ENCODE assay signal across 8 mouse cellular contexts in the genomic region with DNA sequence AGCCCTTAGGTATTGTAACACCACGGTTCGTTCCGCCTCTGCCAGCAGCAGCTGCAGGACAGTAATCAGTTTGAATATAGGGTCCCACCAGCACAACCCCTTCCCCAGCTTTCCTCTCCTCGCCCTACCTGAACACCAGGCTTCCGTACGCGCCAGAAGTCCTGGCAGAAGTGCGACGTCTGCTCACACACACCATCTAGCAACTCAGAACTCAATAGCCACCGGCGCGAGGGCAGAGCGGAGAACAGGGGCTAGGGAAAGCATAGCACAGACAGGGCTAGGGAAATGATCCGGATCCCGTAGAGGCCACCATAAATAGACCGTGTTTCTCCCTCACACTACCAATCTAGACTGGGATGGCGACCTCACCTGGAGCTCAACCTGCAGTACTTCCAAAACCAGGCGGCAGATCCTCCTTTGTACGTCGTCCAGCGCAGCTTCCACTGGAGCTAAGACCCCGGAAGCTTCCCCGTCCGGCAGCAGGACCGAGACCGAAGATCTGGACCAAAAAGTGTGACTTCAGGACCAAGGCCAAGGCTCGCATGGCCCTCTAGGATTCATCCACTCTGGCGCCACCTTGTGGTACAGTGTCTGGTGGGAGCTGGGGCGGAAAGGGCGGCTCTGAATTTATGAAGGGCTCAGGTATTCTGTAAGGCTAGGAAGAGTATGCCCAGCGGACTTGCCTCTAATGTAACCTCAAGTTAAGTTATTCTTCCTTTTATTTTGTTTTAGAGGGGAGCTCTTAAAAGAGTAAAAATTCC. TPM values are rescaled to one million over a fixed set of nuclear protein-coding genes. Genes with fewer than 3 reads are reported as not detected.
A peak's percentile ranks its signal among the peaks of the same experiment; 100 is the strongest.
DNase-seq lines count a peak whose midpoint lies in the region; ATAC-seq and TF ChIP-seq lines count a peak whose summit lies in the region.

No protein-coding gene starts in this region.

- peak overlapping the region; percentile 69 for H3K9ac ChIP-seq in hindbrain, embryonic 13.5 days

- peak overlapping the region; percentile 69 for H3K4me3 ChIP-seq in cerebellum, adult 2 months (replicated peaks; ENCODE audit: insufficient read depth, low read depth, low read length)
- H3K4me3 ChIP-seq in hindbrain, embryonic 13.5 days = peak overlapping the region; percentile 55

- H3K27me3 ChIP-seq in cerebellum, adult 2 months (ENCODE audit: control insufficient read depth, insufficient read depth, low read length) = no peaks in the 10 kb centered on the region
- peaks cover 26% of the 10 kb centered on the region for H3K27me3 ChIP-seq in hindbrain, embryonic 13.5 days

- no peak overlapping the region for H3K27ac ChIP-seq in cerebellum, adult 2 months (ENCODE audit: insufficient read depth, low read length)
- H3K27ac ChIP-seq in hindbrain, embryonic 13.5 days = no peak overlapping the region

- no peaks in the 10 kb centered on the region for H3K9me3 ChIP-seq in hindbrain, embryonic 13.5 days

- DNase-seq in Muller cell, postnatal 12 days (ENCODE audit: inconsistent ontology term) = peak; percentile 80
- DNase-seq in cerebellum, adult 2 months = peak; percentile 85 to 90
- peak; percentile 94 for DNase-seq in forelimb bud, embryonic 11.5 days (ENCODE audit: low read depth, low spot score)
- DNase-seq in layer of hippocampus, postnatal 14 days (ENCODE audit: low spot score in 2 of 2) = peak; percentile 78 to 81
- peak; percentile 80 for DNase-seq in retina, postnatal 7 days (ENCODE audit: low read depth, low spot score)
- DNase-seq in urinary bladder, postnatal 10 days (ENCODE audit: low spot score) = peak; percentile 86

- no peak for TF ChIP-seq POLR2A in cerebellum, adult 2 months (IDR thresholded peaks at IDR 0.05; ENCODE audit: borderline replicate concordance, insufficient read depth, low read length)

- no peak for ATAC-seq in hindbrain, embryonic 13.5 days (ENCODE audit: low FRiP score)
- ATAC-seq in megakaryocyte, adult 5-6 weeks (ENCODE audit: poor library complexity, severe bottlenecking) = peak; percentile 53

- peak; percentile 81 for TF ChIP-seq CTCF in cerebellum, adult 2 months (IDR thresholded peaks at IDR 0.05; ENCODE audit: borderline replicate concordance, insufficient read depth, low read depth, low read length)

- peak overlapping the region; percentile 82 for H3K4me2 ChIP-seq in hindbrain, embryonic 13.5 days

- peaks cover 31% of the 10 kb centered on the region for H3K4me1 ChIP-seq in cerebellum, adult 2 months (ENCODE audit: control insufficient read depth, insufficient read depth, low read length)
- H3K4me1 ChIP-seq in hindbrain, embryonic 13.5 days (replicated peaks) = peaks cover 48% of the 10 kb centered on the region

- 8% methylated on average over 31 of the region's 31 CpGs for WGBS in cerebellum, adult 2 months
- WGBS in hindbrain, embryonic 13.5 days = 7% methylated on average over 31 of the region's 31 CpGs

- peaks cover 3% of the 10 kb centered on the region for H3K36me3 ChIP-seq in hindbrain, embryonic 13.5 days

RNA-seq across cellular contexts. Expression of gene 4931428F04Rik, which starts 1.1 kb away (rescaled TPM):
- 25.1 and 27.4 TPM in 2 replicates for polyA plus RNA-seq in cerebellum, adult 2 months (2012; rRNA removed)
- polyA plus RNA-seq in hindbrain, embryonic 13.5 days (2015; fragmentation: Nextera tagmentation; extraction: Ambion mirVana) = 114 and 119 TPM in 2 replicates
- 10 to 100 TPM; 32.4 to 33.1 TPM for total RNA-seq in layer of hippocampus, postnatal 14 days (2021)
- total RNA-seq in megakaryocyte, adult 5-6 weeks (2015) = 0.14 and 1.1 TPM in 2 replicates
- total RNA-seq in megakaryocyte, adult 5-6 weeks (2017) = 0.18 and 0.94 TPM in 2 replicates

RNA-seq across cellular contexts. Expression of gene Exoc3l, which starts 5.2 kb away (rescaled TPM):
- 17.0 and 20.0 TPM in 2 replicates for polyA plus RNA-seq in cerebellum, adult 2 months (2012; rRNA removed)
- 14.3 and 14.6 TPM in 2 replicates for polyA plus RNA-seq in hindbrain, embryonic 13.5 days (2015; fragmentation: Nextera tagmentation; extraction: Ambion mirVana)
- 1 to 10 TPM; 2.1 to 2.3 TPM for total RNA-seq in layer of hippocampus, postnatal 14 days (2021)
- 0.09 and 0.25 TPM in 2 replicates for total RNA-seq in megakaryocyte, adult 5-6 weeks (2015)
- 0.26 TPM in 1 of 2 replicates, not detected in the other for total RNA-seq in megakaryocyte, adult 5-6 weeks (2017)

RNA-seq across cellular contexts. Expression of gene E2f4, which starts 6.7 kb away (rescaled TPM):
- 81.6 and 91.5 TPM in 2 replicates for polyA plus RNA-seq in cerebellum, adult 2 months (2012; rRNA removed)
- 45.6 and 47.0 TPM in 2 replicates for polyA plus RNA-seq in hindbrain, embryonic 13.5 days (2015; fragmentation: Nextera tagmentation; extraction: Ambion mirVana)
- 10 to 100 TPM; 28.8 to 33.6 TPM for total RNA-seq in layer of hippocampus, postnatal 14 days (2021)
- 75.8 and 76.8 TPM in 2 replicates for total RNA-seq in megakaryocyte, adult 5-6 weeks (2015)
- 26.9 and 33.7 TPM in 2 replicates for total RNA-seq in megakaryocyte, adult 5-6 weeks (2017)

RNA-seq across cellular contexts. Expression of gene Elmo3, which starts 14.7 kb away (rescaled TPM):
- 12.4 and 15.2 TPM in 2 replicates for polyA plus RNA-seq in cerebellum, adult 2 months (2012; rRNA removed)
- polyA plus RNA-seq in hindbrain, embryonic 13.5 days (2015; fragmentation: Nextera tagmentation; extraction: Ambion mirVana) = 1.5 and 1.6 TPM in 2 replicates
- 1 to 10 TPM; 1.2 to 1.4 TPM for total RNA-seq in layer of hippocampus, postnatal 14 days (2021)
- 0.46 and 0.58 TPM in 2 replicates for total RNA-seq in megakaryocyte, adult 5-6 weeks (2015)
- 0.20 and 0.51 TPM in 2 replicates for total RNA-seq in megakaryocyte, adult 5-6 weeks (2017)

RNA-seq across cellular contexts. Expression of gene Nol3, which starts 14.8 kb away (rescaled TPM):
- 8.8 and 10.4 TPM in 2 replicates for polyA plus RNA-seq in cerebellum, adult 2 months (2012; rRNA removed)
- polyA plus RNA-seq in hindbrain, embryonic 13.5 days (2015; fragmentation: Nextera tagmentation; extraction: Ambion mirVana) = 3.9 and 4.5 TPM in 2 replicates
- 1 to 10 TPM; 5.8 to 5.9 TPM for total RNA-seq in layer of hippocampus, postnatal 14 days (2021)
- not detected in 2 replicates for total RNA-seq in megakaryocyte, adult 5-6 weeks (2015)
- 0.07 TPM in 1 of 2 replicates, not detected in the other for total RNA-seq in megakaryocyte, adult 5-6 weeks (2017)

Comparison
In these comparisons a context has a peak if more than half of its experiments do, and no peak if none do; other contexts are left out.
1. RNA of gene 4931428F04Rik, which starts 1.1 kb away (total RNA-seq): 32.4 to 33.1 TPM in layer of hippocampus, postnatal 14 days; 0.14 to 1.1 TPM in megakaryocyte, adult 5-6 weeks; every median in the first group is over 10 times any median in the second.
2. Peak in every context shown above with its lines, with median percentiles within 50 percentile points of each other: DNase-seq.